Mouse (Mus musculus): ENCODE measurements around the gene Ccno. TPM values are rescaled to one million over a fixed set of nuclear protein-coding genes. Genes with fewer than 3 reads are reported as not detected.

Ccno gene
- polyA plus RNA-seq, 1 experiment from 2014 or later: 0.78 TPM

DNA sequence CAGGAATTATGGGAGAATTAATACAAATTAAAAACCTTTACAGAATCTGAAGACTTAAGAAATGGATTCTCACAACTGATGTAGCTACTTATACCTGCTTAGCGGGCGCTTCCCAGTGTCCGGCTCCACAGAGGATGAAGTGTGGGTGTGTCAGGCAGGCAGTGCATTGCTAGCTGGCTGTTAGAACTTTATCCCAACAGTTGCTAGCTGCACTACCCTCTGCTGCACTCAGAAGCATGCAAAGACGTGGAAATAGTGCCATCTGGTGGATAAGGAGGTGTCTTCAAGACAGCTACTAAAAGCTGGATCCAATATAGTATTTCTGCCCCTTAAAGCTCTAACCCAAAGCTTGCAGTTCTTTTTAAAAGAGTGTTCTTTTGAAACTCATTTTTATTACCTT, 48.2 kb downstream of the Ccno start:
- peaks cover 42% of the 10 kb centered on the region for H3K27me3 ChIP-seq
- no peaks in the 10 kb centered on the region for H3K9me3 ChIP-seq (replicated peaks)
- H3K4me3 ChIP-seq: peak overlapping the region; percentile 54
- H3K4me1 ChIP-seq (replicated peaks): peaks cover 30% of the 10 kb centered on the region
- peak; percentile 81 for ATAC-seq (replicated peaks; ENCODE audit: insufficient number of reproducible peaks, insufficient read depth, low FRiP score, low read depth)
- peak overlapping the region; percentile 96 for H3K4me2 ChIP-seq
- H3K36me3 ChIP-seq: no peaks in the 10 kb centered on the region
- H3K27ac ChIP-seq: no peak overlapping the region
- no peak overlapping the region for H3K9ac ChIP-seq
- WGBS: under 1% methylated on average over 4 of the region's 4 CpGs

MicroRNAs within 50 kb of the gene (microRNA counts, 519-probe panel; counts per million panel counts)
- microRNA mmu-miR-449a (2,582 counts per million, percentile 56 among the panel's probes with 10 or more counts), microRNA mmu-miR-449b (not detected), microRNA mmu-miR-449c (not detected)

Small RNA genes within 50 kb of the gene (microRNA-seq; reads per million reads assigned to microRNA genes)
- gene Mir449a: 914 reads per million, percentile 77 among the genes with 10 or more reads in this experiment
- gene Mir449b: 1.1 reads per million
- 0.63 reads per million for gene Mir449c

Other genes with a start within 250 kb of the Ccno start
- gene Plpp1, start 187.0 kb upstream of the Ccno start, polyA plus RNA-seq (2015; fragmentation: Nextera tagmentation; extraction: Ambion mirVana): 54.1 and 61.2 TPM in 2 replicates
- 38.1 and 44.9 TPM in 2 replicates for gene Mtrex, start 60.4 kb upstream of the Ccno start, polyA plus RNA-seq (2015; fragmentation: Nextera tagmentation; extraction: Ambion mirVana)
- 15.0 and 15.1 TPM in 2 replicates for gene Dhx29, start 60.3 kb upstream of the Ccno start, polyA plus RNA-seq (2015; fragmentation: Nextera tagmentation; extraction: Ambion mirVana)
- 0.21 and 0.77 TPM in 2 replicates for gene Mcidas, start 6.0 kb downstream of the Ccno start, polyA plus RNA-seq (2015; fragmentation: Nextera tagmentation; extraction: Ambion mirVana)
- gene Cdc20b, start 47.3 kb downstream of the Ccno start, polyA plus RNA-seq (2015; fragmentation: Nextera tagmentation; extraction: Ambion mirVana): 0.14 and 0.79 TPM in 2 replicates
- 115 and 118 TPM in 2 replicates for gene Gpx8, start 58.6 kb downstream of the Ccno start, polyA plus RNA-seq (2015; fragmentation: Nextera tagmentation; extraction: Ambion mirVana)
- 5.6 and 45.0 TPM in 2 replicates for gene Gzma, start 113.2 kb downstream of the Ccno start, polyA plus RNA-seq (2015; fragmentation: Nextera tagmentation; extraction: Ambion mirVana)
- 1.4 and 1.8 TPM in 2 replicates for gene Esm1, start 221.9 kb downstream of the Ccno start, polyA plus RNA-seq (2015; fragmentation: Nextera tagmentation; extraction: Ambion mirVana)
- not detected in 2 replicates for gene Gzmk, start 238.1 kb downstream of the Ccno start, polyA plus RNA-seq (2015; fragmentation: Nextera tagmentation; extraction: Ambion mirVana)

All from heart, embryonic 15.5 days (tissue).